Mouse (Mus musculus) myocyte (in vitro differentiated cells): ENCODE data around the gene Tacc2.

ENCODE experiments used
- CEBPB ChIP-seq: IDR thresholded peaks from 2 replicates; pipeline ENCODE4 v1.6.1; 2011; ENCODE audit warnings: mild to moderate bottlenecking, moderate library complexity; ENCODE audit not compliant: poor library complexity, insufficient read depth, severe bottlenecking
- E2F4 ChIP-seq: IDR thresholded peaks from one replicate; pipeline ENCODE4 v1.6.1; 2011; ENCODE audit warnings: mild to moderate bottlenecking, control low read depth, moderate library complexity; ENCODE audit not compliant: insufficient read depth
- MAX ChIP-seq: IDR thresholded peaks from one replicate; pipeline ENCODE4 v1.6.1; 2011; ENCODE audit warnings: low read depth, mild to moderate bottlenecking, control low read depth
- MYOD1 ChIP-seq, 3 experiments: IDR thresholded peaks; one replicate each; pipeline ENCODE4 v1.6.1; 2011; ENCODE audit warnings: control low read depth in 2 of 3, low read depth in 2 of 3, mild to moderate bottlenecking in 2 of 3, moderate library complexity in 1 of 3; ENCODE audit not compliant: insufficient read length in 2 of 3, control insufficient read depth in 1 of 3
- POLR2A ChIP-seq: IDR thresholded peaks from one replicate; pipeline ENCODE4 v1.6.1; 2011; ENCODE audit warnings: low read depth, mild to moderate bottlenecking, control low read depth, moderate library complexity; ENCODE audit not compliant: insufficient read length
- POLR2AphosphoS2 ChIP-seq: IDR thresholded peaks from one replicate; pipeline ENCODE4 v1.6.1; 2011; ENCODE audit warnings: low read depth, control low read depth; ENCODE audit not compliant: insufficient read length
- SRF ChIP-seq: IDR thresholded peaks from one replicate; pipeline ENCODE4 v1.6.1; 2011; ENCODE audit warnings: low read depth; ENCODE audit not compliant: control insufficient read depth, insufficient read length
- TCF12 ChIP-seq: IDR thresholded peaks from one replicate; pipeline ENCODE4 v1.6.1; 2011; ENCODE audit warnings: mild to moderate bottlenecking, control low read depth; ENCODE audit not compliant: poor library complexity, insufficient read depth, severe bottlenecking
- TCF3 ChIP-seq: IDR thresholded peaks from one replicate; pipeline ENCODE4 v1.6.1; 2011; ENCODE audit warnings: low read depth, control low read depth; ENCODE audit not compliant: insufficient read length
- USF1 ChIP-seq: IDR thresholded peaks from one replicate; pipeline ENCODE4 v1.6.1; 2011; ENCODE audit warnings: low read depth, mild to moderate bottlenecking, control low read depth, moderate library complexity

DNA sequence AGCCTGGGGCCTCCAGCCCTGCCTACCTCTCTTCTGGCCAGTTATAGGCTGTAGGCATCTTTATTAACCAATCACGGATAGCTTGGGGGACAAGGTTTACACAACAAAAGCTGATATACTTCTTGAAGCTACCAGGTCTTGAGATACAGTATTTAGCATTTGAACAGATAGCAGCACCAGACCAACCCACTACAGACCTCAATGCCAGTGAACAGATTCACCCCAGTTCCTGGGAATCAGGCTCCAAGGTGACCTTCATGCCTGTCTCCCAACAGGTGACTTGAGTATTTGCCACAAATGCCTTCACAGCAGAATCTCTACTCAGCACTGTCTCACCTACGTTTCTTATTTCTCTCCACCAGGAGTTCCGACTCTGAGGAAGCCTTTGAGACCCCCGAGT is 139.1 kb downstream of the Tacc2 start:
- TF ChIP-seq POLR2A (no peak), MAX (no peak), SRF (no peak), TCF12 (no peak), E2F4 (no peak), POLR2AphosphoS2 (no peak), TCF3 (no peak), USF1 (no peak), CEBPB (no peak), MYOD1 (IDR thresholded peaks at IDR 0.05; ENCODE audit: control insufficient read depth in 1 of 3, insufficient read length in 2 of 3, low read depth in 2 of 3) (no peak)
